In the genomic region with DNA sequence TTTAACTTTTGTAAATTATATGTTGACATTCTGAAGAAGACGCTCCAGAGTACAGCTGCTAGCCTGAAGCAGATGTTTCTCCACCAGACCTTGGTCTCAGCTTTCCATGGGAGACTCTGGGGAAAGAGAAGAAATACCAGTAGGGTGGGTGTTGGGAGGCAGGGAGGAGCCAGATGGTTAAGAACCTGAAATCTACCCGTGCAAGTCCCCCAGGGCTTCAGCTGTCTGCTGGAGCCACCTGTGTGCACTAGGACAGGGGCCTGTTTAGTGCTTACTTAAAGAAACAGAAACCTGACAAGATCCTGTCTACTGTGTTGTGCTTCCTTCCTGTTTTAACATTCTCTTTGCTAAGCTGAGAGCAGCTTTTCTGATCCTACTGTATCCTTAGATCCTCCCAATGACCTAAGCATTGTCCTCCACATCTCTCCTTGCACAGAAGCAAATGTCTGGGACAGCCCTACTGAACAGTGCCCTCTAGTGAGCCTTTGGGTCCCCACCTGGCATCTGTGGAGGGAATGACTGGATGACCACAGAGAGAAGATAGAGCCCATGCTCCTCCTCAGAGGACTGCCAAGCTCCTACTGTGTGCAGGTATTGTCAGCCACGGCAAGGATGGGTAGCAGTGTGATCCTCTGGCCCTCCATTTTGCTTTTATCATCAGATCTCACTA, we compare ENCODE assay signal across 8 mouse cellular contexts.
DNase-seq lines count a peak whose midpoint lies in the region; ATAC-seq and TF ChIP-seq lines count a peak whose summit lies in the region.
"Had no signal": no experiment of that assay in that cellular context is flagged by ENCODE, and none has a peak within 500 bp of the region (broad histone marks: within the 10 kb centered on the region; RNA-seq: fewer than 3 reads in every experiment).

No protein-coding gene starts in this region.

- no peaks in the 10 kb centered on the region for H3K79me2 ChIP-seq in liver, adult 2 months (ENCODE audit: control insufficient read depth, insufficient read depth, low read length)
- no peaks in the 10 kb centered on the region for H3K79me2 ChIP-seq in MEL (ENCODE audit: control insufficient read depth, insufficient read depth, low read length, poor library complexity)

- peak; percentile 73 for TF ChIP-seq CTCF in liver, adult 2 months (IDR thresholded peaks at IDR 0.05; ENCODE audit: low read depth, low read length)
- peak; percentile 36 to 45 (median 43); a peak in 5 of 6 replicates for TF ChIP-seq CTCF in MEL (IDR thresholded peaks at IDR 0.05 in 2 of 3, conservative IDR thresholded peaks at IDR 0.05 in 1 of 3; ENCODE audit: control insufficient read depth in 1 of 3, insufficient read depth in 1 of 3, low read depth in 2 of 3, low read length in 3 of 3, poor library complexity in 1 of 3, severe bottlenecking in 1 of 3)
- TF ChIP-seq CTCF in brain, embryonic 14.5 days (IDR thresholded peaks at IDR 0.05; ENCODE audit: borderline replicate concordance, extremely low read depth, insufficient read depth, insufficient read length) = peak; percentile 55; the same call in 1 of the 2 replicates
- TF ChIP-seq CTCF in liver, postnatal 0 days (IDR thresholded peaks at IDR 0.05; ENCODE audit: low read depth) = peak; percentile 81

- WGBS in liver, adult 2 months = 61% methylated on average over 3 of the region's 3 CpGs
- 44% methylated on average over 3 of the region's 3 CpGs for WGBS in liver, embryonic 12.5 days (ENCODE audit: insufficient replicate concordance)
- WGBS in heart, embryonic 10.5 days = 61% methylated on average over 3 of the region's 3 CpGs
- 35% methylated on average over 3 of the region's 3 CpGs for WGBS in liver, postnatal 0 days (ENCODE audit: insufficient replicate concordance)

- no peak for TF ChIP-seq POLR2A in liver, adult 2 months (IDR thresholded peaks at IDR 0.05; ENCODE audit: extremely low read depth, insufficient read depth, low read length)
- TF ChIP-seq POLR2A in MEL (IDR thresholded peaks at IDR 0.05; ENCODE audit: control insufficient read depth in 1 of 2, insufficient read depth in 1 of 2, low read depth in 1 of 2, low read length in 2 of 2, poor library complexity in 1 of 2) = no peak
- no peak for TF ChIP-seq POLR2A in brain, embryonic 14.5 days (IDR thresholded peaks at IDR 0.05; ENCODE audit: borderline replicate concordance, extremely low read depth, insufficient read depth, insufficient read length, poor library complexity, severe bottlenecking)

- TF ChIP-seq EP300 in MEL (IDR thresholded peaks at IDR 0.05; ENCODE audit: low read depth in 1 of 2, low read length in 2 of 2) = no peak
- TF ChIP-seq EP300 in liver, postnatal 0 days (IDR thresholded peaks at IDR 0.05; ENCODE audit: low read depth) = no peak

- H3K9me3 ChIP-seq in liver, embryonic 12.5 days (replicated peaks) = no peaks in the 10 kb centered on the region
- H3K9me3 ChIP-seq in MEL (replicated peaks; ENCODE audit: insufficient read depth, low read length) = no peaks in the 10 kb centered on the region
- no peaks in the 10 kb centered on the region for H3K9me3 ChIP-seq in heart, embryonic 10.5 days
- no peaks in the 10 kb centered on the region for H3K9me3 ChIP-seq in liver, postnatal 0 days (ENCODE audit: low read length)

- H3K27me3 ChIP-seq in liver, adult 2 months (ENCODE audit: control insufficient read depth, insufficient read depth, low read length) = no peaks in the 10 kb centered on the region
- H3K27me3 ChIP-seq in liver, embryonic 12.5 days (replicated peaks) = no peaks in the 10 kb centered on the region
- no peaks in the 10 kb centered on the region for H3K27me3 ChIP-seq in MEL (ENCODE audit: control insufficient read depth in 1 of 2, insufficient read depth in 2 of 2, low read length in 2 of 2)
- H3K27me3 ChIP-seq in heart, embryonic 10.5 days (ENCODE audit: insufficient read depth, poor library complexity, severe bottlenecking) = no peaks in the 10 kb centered on the region
- no peaks in the 10 kb centered on the region for H3K27me3 ChIP-seq in liver, postnatal 0 days (ENCODE audit: insufficient read depth, low read length)

- H3K4me3 ChIP-seq in liver, adult 2 months (ENCODE audit: insufficient read depth, low read depth, low read length) = no peak overlapping the region
- H3K4me3 ChIP-seq in liver, embryonic 12.5 days = no peak overlapping the region
- H3K4me3 ChIP-seq in MEL (ENCODE audit: control insufficient read depth in 1 of 2, insufficient read depth in 1 of 2, low read depth in 2 of 2, low read length in 2 of 2) = no peak overlapping the region
- no peak overlapping the region for H3K4me3 ChIP-seq in heart, embryonic 10.5 days
- H3K4me3 ChIP-seq in liver, postnatal 0 days (ENCODE audit: low read depth, low read length) = no peak overlapping the region
- H3K4me3 ChIP-seq: erythroblast, embryonic 14.5 days had no signal

- DNase-seq in liver, adult 2 months (ENCODE audit: extremely low read depth, low read depth, low spot score) = peak; percentile 25
- DNase-seq in MEL (ENCODE audit: low read depth, low spot score) = peak; percentile 11
- peak; percentile 19 for DNase-seq in brain, embryonic 14.5 days (ENCODE audit: low read depth)
- no peak for DNase-seq in heart, embryonic 10.5 days (ENCODE audit: low spot score)
- peak; percentile 58 for DNase-seq in liver, postnatal 0 days
- peak; percentile 42 for DNase-seq in thymus, postnatal 4 days

- no peaks in the 10 kb centered on the region for H3K4me1 ChIP-seq in liver, adult 2 months (ENCODE audit: control insufficient read depth, insufficient read depth, low read length)
- 0 out of 2 replicates have a peak, but pooled peaks cover 3% of the 10 kb centered on the region for H3K4me1 ChIP-seq in liver, embryonic 12.5 days
- no peaks in the 10 kb centered on the region for H3K4me1 ChIP-seq in MEL (ENCODE audit: control insufficient read depth in 1 of 2, insufficient read depth in 2 of 2, low read length in 2 of 2)
- peaks cover 51% of the 10 kb centered on the region for H3K4me1 ChIP-seq in heart, embryonic 10.5 days
- H3K4me1 ChIP-seq in liver, postnatal 0 days (ENCODE audit: insufficient read depth) = peaks cover 2% of the 10 kb centered on the region; the same call in 1 of the 2 replicates

- peak; percentile 27 for TF ChIP-seq RAD21 in MEL (IDR thresholded peaks at IDR 0.05; ENCODE audit: low read depth, low read length)

- no peak overlapping the region for H3K9ac ChIP-seq in liver, adult 2 months (ENCODE audit: low read depth, low read length)
- H3K9ac ChIP-seq in liver, embryonic 12.5 days = no peak overlapping the region
- no peak overlapping the region for H3K9ac ChIP-seq in MEL (ENCODE audit: control insufficient read depth, low read depth, low read length, poor library complexity, severe bottlenecking)
- no peak overlapping the region for H3K9ac ChIP-seq in liver, postnatal 0 days (replicated peaks)

- H3K27ac ChIP-seq in liver, adult 2 months (replicated peaks; ENCODE audit: insufficient read depth, low read depth, low read length) = no peak overlapping the region
- no peak overlapping the region for H3K27ac ChIP-seq in liver, embryonic 12.5 days
- no peak overlapping the region for H3K27ac ChIP-seq in MEL (ENCODE audit: control insufficient read depth, low read depth, low read length)
- H3K27ac ChIP-seq in heart, embryonic 10.5 days = 0 out of 2 replicates have a peak overlapping the region, but pooled peaks have one; percentile 26
- H3K27ac ChIP-seq in liver, postnatal 0 days (ENCODE audit: low read depth) = no peak overlapping the region

- no peaks in the 10 kb centered on the region for H3K36me3 ChIP-seq in liver, adult 2 months (ENCODE audit: control insufficient read depth, insufficient read depth, low read length)
- H3K36me3 ChIP-seq in liver, embryonic 12.5 days = no peaks in the 10 kb centered on the region
- no peaks in the 10 kb centered on the region for H3K36me3 ChIP-seq in MEL (ENCODE audit: control insufficient read depth in 1 of 2, insufficient read depth in 2 of 2, low read length in 2 of 2)
- no peaks in the 10 kb centered on the region for H3K36me3 ChIP-seq in heart, embryonic 10.5 days
- H3K36me3 ChIP-seq in liver, postnatal 0 days (replicated peaks; ENCODE audit: insufficient read depth, low read length) = no peaks in the 10 kb centered on the region

- no peak for ATAC-seq in liver, embryonic 12.5 days
- 0 out of 2 replicates have a peak, but pooled peaks have one; percentile 19 for ATAC-seq in liver, postnatal 0 days

- no peak overlapping the region for H3K4me2 ChIP-seq in liver, embryonic 12.5 days
- H3K4me2 ChIP-seq in liver, postnatal 0 days (ENCODE audit: low read depth, low read length) = no peak overlapping the region

TF ChIP-seq in MEL, 35 proteins besides CTCF, POLR2A, EP300 and RAD21:
- TF ChIP-seq USF2 (IDR thresholded peaks at IDR 0.05; ENCODE audit: borderline replicate concordance in 1 of 2, insufficient read depth in 1 of 2, low read depth in 1 of 2, low read length in 2 of 2) (no peak), SMC3 (IDR thresholded peaks at IDR 0.05; ENCODE audit: low read depth, low read length) (peak; percentile 40), ZMIZ1 (IDR thresholded peaks at IDR 0.05; ENCODE audit: low read depth, low read length) (no peak)
